Mouse (Mus musculus) bone marrow, adult 2 months (tissue): ENCODE measurements around the gene Itgae.

Experiments
- CTCF ChIP-seq: fragments of 200-500 bp; IDR thresholded peaks from 2 replicates; pipeline ENCODE4 v1.5.1; 2011; ENCODE audit warnings: low read length, control low read depth; ENCODE audit not compliant: control insufficient read depth, insufficient read depth
- POLR2A ChIP-seq: fragments of 200-500 bp; IDR thresholded peaks from 2 replicates; pipeline ENCODE4 v1.6.1; 2011; ENCODE audit warnings: low read depth, mild to moderate bottlenecking, control low read depth, low read length, borderline replicate concordance; ENCODE audit not compliant: control insufficient read depth

DNA sequence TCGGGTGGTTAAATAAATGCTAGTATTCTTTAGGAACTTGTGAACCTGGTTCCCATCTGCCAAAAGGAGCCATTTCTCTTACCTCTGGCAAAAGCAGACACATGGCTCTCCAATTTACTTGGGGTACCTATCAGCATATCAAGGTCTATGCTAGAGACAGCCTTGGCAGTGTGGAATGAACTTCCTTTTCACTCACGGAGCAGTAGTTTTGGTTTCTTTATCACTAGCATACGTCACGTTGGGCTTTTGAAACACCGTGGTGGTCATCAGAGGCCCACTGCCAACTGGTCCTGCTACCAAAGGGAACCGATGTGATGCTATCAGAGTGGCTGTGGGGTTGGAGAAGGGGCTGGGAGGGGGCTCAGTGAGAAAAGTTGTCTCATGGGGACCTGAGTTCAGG, 42.6 kb downstream of the Itgae start:
- TF ChIP-seq CTCF, result no peak
- no peak for TF ChIP-seq POLR2A
